ENCODE assay signal across 8 mouse cellular contexts in genomic region chr11:51916033-51916929, GRCm38 (mm10). TPM values are rescaled to one million over a fixed set of nuclear protein-coding genes. Genes with fewer than 3 reads are reported as not detected.
DNase-seq lines count a peak whose midpoint lies in the region; ATAC-seq and TF ChIP-seq lines count a peak whose summit lies in the region.

No protein-coding gene starts in this region.

- no peaks in the 10 kb centered on the region for H3K27me3 ChIP-seq in Patski

- POLR2A ChIA-PET in Patski (lab: Charles Lee), result interaction anchor here (0.7 to 3.9 kb wide), 8 partner anchors 21 to 84 kb away, joined by 3 to 38 read pairs (median 5); partner anchors contain the start of genes Cdkn2aipnl and Jade2

- ATAC-seq in Patski, result peak; percentile 81
- ATAC-seq in megakaryocyte, adult 5-6 weeks (ENCODE audit: poor library complexity, severe bottlenecking), result peak; percentile 72

- in situ Hi-C loops in Patski (cut with MboI; ENCODE audit: low pct_unique_long_range_greater_than_20kb), result loop anchor here (5.0 kb wide), 1 partner anchor 51 kb away; the partner anchor contains the start of gene Cdkn2aipnl

- peak; percentile 93 for DNase-seq in Patski (ENCODE audit: low read depth, low spot score)
- peak; percentile 48 to 52 for DNase-seq in cerebellum, postnatal 36 days
- DNase-seq in gastrocnemius, adult 8-10 months (ENCODE audit: low spot score in 2 of 2), result peak; percentile 98 to 99
- peak; percentile 33 for DNase-seq in induced T-regulatory cell, adult 2 months (ENCODE audit: low read depth)
- DNase-seq in left cerebral cortex, adult 8-10 months (ENCODE audit: low spot score in 2 of 2), result peak; percentile 54 to 90
- peak; percentile 67 to 81 for DNase-seq in right cerebral cortex, adult 2 months (ENCODE audit: low spot score in 2 of 2)
- peak; percentile 84 to 86 for DNase-seq in urinary bladder, postnatal 4 days (ENCODE audit: low spot score in 2 of 2)

- CTCF ChIA-PET in Patski (lab: Charles Lee), result interaction anchor here (0.7 to 2.8 kb wide), 11 partner anchors 20 to 99 kb away, joined by 3 to 12 read pairs (median 4); partner anchors contain the start of gene Cdkn2aipnl

- TF ChIP-seq CTCF in Patski (IDR thresholded peaks at IDR 0.05), result no peak

RNA-seq across cellular contexts. Expression of gene Cdkn2aipnl, which starts 51.2 kb away (rescaled TPM):
- polyA plus RNA-seq in Patski (2021), result 32.2 TPM
- total RNA-seq in gastrocnemius, adult 8-10 months (2022), result 10 to 100 TPM; 26.1 to 41.4 (median 30.0) TPM
- 10 to 100 TPM; 40.8 to 45.8 (median 41.1) TPM for total RNA-seq in left cerebral cortex, adult 8-10 months (2022)
- 66.6 and 70.7 TPM in 2 replicates for total RNA-seq in megakaryocyte, adult 5-6 weeks (2015)
- total RNA-seq in megakaryocyte, adult 5-6 weeks (2017), result 40.5 and 41.5 TPM in 2 replicates

RNA-seq across cellular contexts. Expression of gene Jade2, which starts 58.8 kb away (rescaled TPM):
- 31.6 TPM for polyA plus RNA-seq in Patski (2021)
- 10 to 100 TPM in 1 of 4 experiments, 1 to 10 TPM in 3; 4.4 to 10.0 (median 9.1) TPM for total RNA-seq in gastrocnemius, adult 8-10 months (2022)
- total RNA-seq in left cerebral cortex, adult 8-10 months (2022), result 10 to 100 TPM; 53.5 to 60.9 (median 57.6) TPM
- 1.9 and 2.1 TPM in 2 replicates for total RNA-seq in megakaryocyte, adult 5-6 weeks (2015)
- 1.4 and 2.4 TPM in 2 replicates for total RNA-seq in megakaryocyte, adult 5-6 weeks (2017)

Comparison
In these comparisons a context has a peak if more than half of its experiments do, and no peak if none do; other contexts are left out.
1. Peak in every context shown above with its lines: DNase-seq and ATAC-seq.
2. DNase-seq: peak in every context shown above with its lines; median percentile 98 in gastrocnemius, adult 8-10 months; 93 in Patski; 85 in urinary bladder, postnatal 4 days; 74 in right cerebral cortex, adult 2 months; 72 in left cerebral cortex, adult 8-10 months; 50 in cerebellum, postnatal 36 days; 33 in induced T-regulatory cell, adult 2 months.
3. RNA of gene Jade2, which starts 58.8 kb away (total RNA-seq): 53.5 to 60.9 TPM in left cerebral cortex, adult 8-10 months; 4.4 to 10.0 TPM in gastrocnemius, adult 8-10 months and 1.4 to 2.4 TPM in megakaryocyte, adult 5-6 weeks; every median in the first group is over 4 times any median in the second.